Mouse (Mus musculus): ENCODE measurements at regions not wholly inside any gene's neighbourhood (a gene's known extent, or its start where the extent isn't known, plus 50 kb on each side); places are given as distances from the start of the nearest gene placed in this dataset.

- DNase-seq: no peak
- WGBS: 51% methylated on average over 2 of the region's 2 CpGs
- H3K36me3 ChIP-seq (ENCODE audit: control insufficient read depth, insufficient read depth, low read length): no peaks in the 10 kb centered on the region; the same call in 1 of the 2 replicates
- H3K4me3 ChIP-seq: no peak overlapping the region
- intact Hi-C loops (cut with DNase I): loop anchor here (10.0 kb wide), 1 partner anchor 451 kb away; no protein-coding TSS in a partner anchor
- no peak overlapping the region for H3K9ac ChIP-seq (ENCODE audit: low read depth, low read length)
- H3K4me1 ChIP-seq (ENCODE audit: control insufficient read depth, insufficient read depth, low read length): peaks cover 2% of the 10 kb centered on the region
- H3K79me2 ChIP-seq (replicated peaks; ENCODE audit: control insufficient read depth, insufficient read depth, low read length): no peaks in the 10 kb centered on the region
- H3K27me3 ChIP-seq (ENCODE audit: control insufficient read depth, insufficient read depth, low read length): no peaks in the 10 kb centered on the region
- no peak overlapping the region for H3K27ac ChIP-seq
- TF ChIP-seq POLR2A (IDR thresholded peaks at IDR 0.05; ENCODE audit: insufficient read depth, low read depth, low read length) (no peak), EP300 (IDR thresholded peaks at IDR 0.05; ENCODE audit: insufficient read depth, low read depth, low read length) (no peak), CTCF (IDR thresholded peaks at IDR 0.05) (no peak)
Measured at GRCm38 (mm10) chr3:21484052-21484451, 592.4 kb upstream of the Tbl1xr1 start.

- Histone ChIP-seq H3K4me3 (no peak overlapping the region), H3K79me2 (replicated peaks; ENCODE audit: control insufficient read depth, insufficient read depth, low read length) (no peaks in the 10 kb centered on the region), H3K36me3 (ENCODE audit: control insufficient read depth, insufficient read depth, low read length) (no peaks in the 10 kb centered on the region; the same call in 1 of the 2 replicates), H3K27ac (no peak overlapping the region), H3K27me3 (ENCODE audit: control insufficient read depth, insufficient read depth, low read length) (no peaks in the 10 kb centered on the region), H3K4me1 (ENCODE audit: control insufficient read depth, insufficient read depth, low read length) (no peaks in the 10 kb centered on the region), H3K9ac (ENCODE audit: low read depth, low read length) (no peak overlapping the region)
- TF ChIP-seq POLR2A (IDR thresholded peaks at IDR 0.05; ENCODE audit: insufficient read depth, low read depth, low read length) (no peak), EP300 (IDR thresholded peaks at IDR 0.05; ENCODE audit: insufficient read depth, low read depth, low read length) (no peak), CTCF (IDR thresholded peaks at IDR 0.05) (no peak)
- intact Hi-C loops (cut with DNase I): loop anchor here (10.0 kb wide), 1 partner anchor 449 kb away; no protein-coding TSS in a partner anchor
- DNase-seq: no peak
Measured at GRCm38 (mm10) chr3:21485454-21485853, 591.0 kb upstream of the Tbl1xr1 start.

DNA sequence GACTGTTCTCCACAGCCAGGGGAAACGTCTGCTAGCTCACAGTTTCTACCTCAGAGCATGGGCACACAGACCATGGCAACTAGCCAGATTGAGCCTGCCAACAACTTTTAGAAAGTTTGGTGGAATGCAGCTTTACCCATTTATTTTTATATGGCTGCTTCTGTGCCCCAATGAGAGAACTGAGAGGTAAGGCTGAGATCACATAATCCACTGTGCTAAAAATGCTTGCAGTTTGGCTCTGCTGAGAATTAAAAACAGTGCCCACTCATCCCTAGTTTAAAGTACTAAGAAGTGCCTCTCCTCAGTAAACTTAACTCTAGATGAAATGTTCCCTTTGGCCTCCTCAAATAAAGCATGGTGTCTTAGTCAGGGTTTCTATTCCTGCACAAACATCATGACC lies 586.9 kb upstream of the Tbl1xr1 start:
- Histone ChIP-seq H3K4me3 (no peak overlapping the region), H3K4me1 (ENCODE audit: control insufficient read depth, insufficient read depth, low read length) (no peaks in the 10 kb centered on the region), H3K9ac (ENCODE audit: low read depth, low read length) (no peak overlapping the region), H3K36me3 (ENCODE audit: control insufficient read depth, insufficient read depth, low read length) (no peaks in the 10 kb centered on the region), H3K27me3 (ENCODE audit: control insufficient read depth, insufficient read depth, low read length) (no peaks in the 10 kb centered on the region), H3K27ac (no peak overlapping the region), H3K79me2 (replicated peaks; ENCODE audit: control insufficient read depth, insufficient read depth, low read length) (no peaks in the 10 kb centered on the region)
- TF ChIP-seq CTCF (IDR thresholded peaks at IDR 0.05) (no peak), POLR2A (IDR thresholded peaks at IDR 0.05; ENCODE audit: insufficient read depth, low read depth, low read length) (no peak), EP300 (IDR thresholded peaks at IDR 0.05; ENCODE audit: insufficient read depth, low read depth, low read length) (no peak)
- WGBS: 84% methylated on average over 1 of the region's 1 CpGs
- intact Hi-C loops (cut with DNase I): loop anchor here (10.0 kb wide), 1 partner anchor 445 kb away; no protein-coding TSS in a partner anchor
- no peak for DNase-seq

DNA sequence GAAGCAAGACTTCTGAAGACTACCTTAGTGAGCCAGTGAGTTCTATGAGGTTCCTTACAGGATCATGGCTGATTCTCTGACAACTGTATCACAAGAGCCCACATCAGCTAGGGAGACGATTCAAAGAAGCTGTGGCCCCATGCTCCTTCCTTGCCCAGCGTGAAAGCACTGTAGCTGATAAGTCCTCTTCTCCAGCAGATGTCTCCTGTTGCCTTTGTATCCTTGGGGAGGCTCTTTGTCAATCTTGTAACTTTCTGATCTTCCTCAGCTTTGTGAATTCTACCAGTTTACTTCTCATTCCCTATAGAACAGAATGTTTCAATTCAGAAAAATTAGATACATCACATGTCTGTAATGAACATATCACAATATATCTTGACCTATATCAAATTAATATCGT lies 584.0 kb upstream of the Tbl1xr1 start:
- intact Hi-C loops (cut with DNase I): loop anchor here (10.0 kb wide), 1 partner anchor 652 kb away; no protein-coding TSS in a partner anchor
- peak; percentile 39 for TF ChIP-seq CTCF (IDR thresholded peaks at IDR 0.05)
- no peak for TF ChIP-seq EP300 (IDR thresholded peaks at IDR 0.05; ENCODE audit: insufficient read depth, low read depth, low read length)
- Histone ChIP-seq H3K36me3 (ENCODE audit: control insufficient read depth, insufficient read depth, low read length) (peaks cover 7% of the 10 kb centered on the region), H3K4me3 (no peak overlapping the region), H3K27ac (no peak overlapping the region), H3K9ac (ENCODE audit: low read depth, low read length) (no peak overlapping the region), H3K79me2 (replicated peaks; ENCODE audit: control insufficient read depth, insufficient read depth, low read length) (no peaks in the 10 kb centered on the region), H3K27me3 (ENCODE audit: control insufficient read depth, insufficient read depth, low read length) (no peaks in the 10 kb centered on the region), H3K4me1 (ENCODE audit: control insufficient read depth, insufficient read depth, low read length) (peaks cover 9% of the 10 kb centered on the region)
- WGBS: 56% methylated on average over 3 of the region's 3 CpGs
- DNase-seq: no peak

- Histone ChIP-seq H3K4me3 (no peak overlapping the region), H3K27ac (no peak overlapping the region), H3K4me1 (ENCODE audit: control insufficient read depth, insufficient read depth, low read length) (peaks cover 11% of the 10 kb centered on the region), H3K27me3 (ENCODE audit: control insufficient read depth, insufficient read depth, low read length) (no peaks in the 10 kb centered on the region), H3K79me2 (replicated peaks; ENCODE audit: control insufficient read depth, insufficient read depth, low read length) (no peaks in the 10 kb centered on the region), H3K9ac (ENCODE audit: low read depth, low read length) (no peak overlapping the region), H3K36me3 (ENCODE audit: control insufficient read depth, insufficient read depth, low read length) (peaks cover 7% of the 10 kb centered on the region)
- 97% methylated on average over 6 of the region's 6 CpGs for WGBS
- intact Hi-C loops (cut with DNase I): loop anchor here (10.0 kb wide), 1 partner anchor 651 kb away; no protein-coding TSS in a partner anchor
- DNase-seq: no peak
- no peak for TF ChIP-seq EP300 (IDR thresholded peaks at IDR 0.05; ENCODE audit: insufficient read depth, low read depth, low read length)
- TF ChIP-seq POLR2A (IDR thresholded peaks at IDR 0.05; ENCODE audit: insufficient read depth, low read depth, low read length): no peak
- TF ChIP-seq CTCF (IDR thresholded peaks at IDR 0.05): no peak
Measured at GRCm38 (mm10) chr3:21493384-21493783, 583.1 kb upstream of the Tbl1xr1 start.

DNA sequence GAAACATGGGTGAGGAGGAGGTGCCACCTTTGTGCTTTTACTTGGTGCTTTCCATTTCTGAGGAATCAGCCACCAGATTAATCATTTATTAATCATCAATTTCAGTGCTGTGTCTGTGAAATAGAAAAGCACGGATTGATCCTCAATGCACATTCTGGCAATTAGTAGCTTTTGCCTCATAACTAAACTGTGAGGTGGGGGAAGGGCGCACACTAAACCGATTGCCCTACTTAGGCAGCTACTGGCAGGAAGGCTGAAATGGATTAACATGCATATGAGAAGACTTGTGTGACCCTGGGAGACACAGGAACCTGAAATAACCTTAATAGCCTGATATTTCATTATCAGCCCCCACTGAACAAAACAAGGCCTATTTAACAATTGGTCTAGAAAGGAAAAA lies 581.5 kb upstream of the Tbl1xr1 start:
- H3K4me1 ChIP-seq (ENCODE audit: control insufficient read depth, insufficient read depth, low read length): peaks cover 11% of the 10 kb centered on the region
- H3K27me3 ChIP-seq (ENCODE audit: control insufficient read depth, insufficient read depth, low read length): no peaks in the 10 kb centered on the region
- TF ChIP-seq POLR2A (IDR thresholded peaks at IDR 0.05; ENCODE audit: insufficient read depth, low read depth, low read length) (no peak), EP300 (IDR thresholded peaks at IDR 0.05; ENCODE audit: insufficient read depth, low read depth, low read length) (no peak), CTCF (IDR thresholded peaks at IDR 0.05) (no peak)
- H3K9ac ChIP-seq (ENCODE audit: low read depth, low read length): no peak overlapping the region
- intact Hi-C loops (cut with DNase I): loop anchor here (5.0 to 10.0 kb wide), 3 partner anchors 72 to 650 kb away; partner anchors contain the start of gene Tbl1xr1
- 70% methylated on average over 3 of the region's 3 CpGs for WGBS
- no peaks in the 10 kb centered on the region for H3K79me2 ChIP-seq (replicated peaks; ENCODE audit: control insufficient read depth, insufficient read depth, low read length)
- no peak for DNase-seq
- H3K4me3 ChIP-seq: no peak overlapping the region
- peak overlapping the region; percentile 17; the same call in 1 of the 2 replicates for H3K27ac ChIP-seq
- H3K36me3 ChIP-seq (ENCODE audit: control insufficient read depth, insufficient read depth, low read length): peaks cover 7% of the 10 kb centered on the region
